Mouse (Mus musculus) midbrain, embryonic 13.5 days (tissue): ENCODE data around the gene Asic4. TPM values are rescaled to one million over a fixed set of nuclear protein-coding genes. Genes with fewer than 3 reads are reported as not detected.

Experiments
- ATAC-seq: fragments of 200-750 bp; cut with Nextera tagmentation; 2 replicates; pipeline ENCODE4 v1.8.0; 2017; ENCODE audit warnings: mild to moderate bottlenecking, moderate TSS enrichment, moderate library complexity
- H3K27ac ChIP-seq: fragments of 300-500 bp; sonication (generic); 2 replicates; pipeline ENCODE4 v1.5.1; 2015; ENCODE audit warnings: inconsistent platforms, mild to moderate bottlenecking, moderate library complexity
- H3K27me3 ChIP-seq: fragments of 300-500 bp; sonication (generic); 2 replicates; pipeline ENCODE4 v1.6.1; 2015; ENCODE audit warnings: mild to moderate bottlenecking, inconsistent platforms
- H3K36me3 ChIP-seq: fragments of 300-500 bp; sonication (generic); 2 replicates; pipeline ENCODE4 v1.6.1; 2015; ENCODE audit warnings: mild to moderate bottlenecking, inconsistent platforms
- H3K4me1 ChIP-seq: fragments of 300-500 bp; sonication (generic); replicated peaks from 2 replicates; pipeline ENCODE4 v1.6.1; 2015; ENCODE audit warnings: inconsistent platforms
- H3K4me2 ChIP-seq: fragments of 300-500 bp; sonication (generic); replicated peaks from 2 replicates; pipeline ENCODE4 v1.6.1; 2015; ENCODE audit warnings: moderate library complexity, mild to moderate bottlenecking, inconsistent platforms
- H3K4me3 ChIP-seq: fragments of 300-500 bp; sonication (generic); replicated peaks from 2 replicates; pipeline ENCODE4 v1.5.1; 2015; ENCODE audit warnings: mild to moderate bottlenecking, inconsistent platforms
- H3K9ac ChIP-seq: fragments of 300-500 bp; sonication (generic); replicated peaks from 2 replicates; pipeline ENCODE4 v1.6.1; 2015; ENCODE audit warnings: mild to moderate bottlenecking, inconsistent platforms
- H3K9me3 ChIP-seq: fragments of 300-500 bp; sonication (generic); 2 replicates; pipeline ENCODE4 v1.6.1; 2016; ENCODE audit warnings: mild to moderate bottlenecking, inconsistent platforms
- WGBS: fragments of 180-500 bp; shearing (Covaris S2); methylation state at CpG from one replicate; pipeline ENCODE4 v1.1.7; 2015; 5-methylcytosine and 5-hydroxymethylcytosine counted together
- polyA plus RNA-seq: library from polyadenylated mRNA; unstranded; fragments of >200 nt; fragmentation: Nextera tagmentation; extraction: Ambion mirVana; gene quantifications from 2 replicates; pipeline ENCODE4 v1.2.1, GENCODE M21; 2015

The Asic4 gene
- polyA plus RNA-seq, 1 experiment from 2014 or later, result 81.6 TPM

GRCm38 (mm10) chr1:75444208-75444607 lies 6.0 kb upstream of the Asic4 start:
- peak overlapping the region; percentile 51 for H3K9ac ChIP-seq
- 0 out of 2 replicates have a peak, but pooled peaks have one; percentile 6 for ATAC-seq
- H3K36me3 ChIP-seq, result peaks cover 8% of the 10 kb centered on the region; the same call in 1 of the 2 replicates
- peak overlapping the region; percentile 73 for H3K4me2 ChIP-seq
- H3K27me3 ChIP-seq, result peaks cover 7% of the 10 kb centered on the region
- peak overlapping the region; percentile 94 for H3K27ac ChIP-seq
- no peaks in the 10 kb centered on the region for H3K9me3 ChIP-seq
- WGBS, result 7% methylated on average over 3 of the region's 3 CpGs
- H3K4me1 ChIP-seq, result peaks cover 91% of the 10 kb centered on the region
- peak overlapping the region; percentile 9 for H3K4me3 ChIP-seq

GRCm38 (mm10) chr1:75445141-75445701 lies 5.0 kb upstream of the Asic4 start:
- Histone ChIP-seq H3K36me3 (peaks cover 8% of the 10 kb centered on the region; the same call in 1 of the 2 replicates), H3K4me1 (peaks cover 94% of the 10 kb centered on the region), H3K27ac (peak overlapping the region; percentile 94), H3K27me3 (peaks cover 16% of the 10 kb centered on the region), H3K9ac (peak overlapping the region; percentile 51), H3K9me3 (no peaks in the 10 kb centered on the region), H3K4me3 (peak overlapping the region; percentile 27), H3K4me2 (peak overlapping the region; percentile 73)
- WGBS, result 8% methylated on average over 9 of the region's 9 CpGs
- ATAC-seq, result peak; percentile 5

GRCm38 (mm10) chr1:75445751-75446611 lies 4.3 kb upstream of the Asic4 start:
- Histone ChIP-seq H3K4me2 (peak overlapping the region; percentile 73), H3K4me3 (peak overlapping the region; percentile 27), H3K36me3 (0 out of 2 replicates have a peak, but pooled peaks cover 2% of the 10 kb centered on the region), H3K27me3 (peaks cover 22% of the 10 kb centered on the region), H3K9ac (peak overlapping the region; percentile 52), H3K27ac (peak overlapping the region; percentile 94), H3K9me3 (no peaks in the 10 kb centered on the region), H3K4me1 (peaks cover 100% of the 10 kb centered on the region)
- WGBS, result under 1% methylated on average over 22 of the region's 22 CpGs
- peak; percentile 19 for ATAC-seq

- H3K9ac ChIP-seq, result peak overlapping the region; percentile 57
- ATAC-seq, result no peak
- peaks cover 99% of the 10 kb centered on the region for H3K4me1 ChIP-seq
- H3K4me3 ChIP-seq, result 0 out of 2 replicates have a peak overlapping the region, but pooled peaks have one; percentile 13
- H3K27ac ChIP-seq, result peak overlapping the region; percentile 94
- H3K27me3 ChIP-seq, result peaks cover 29% of the 10 kb centered on the region
- peak overlapping the region; percentile 73 for H3K4me2 ChIP-seq
- no peaks in the 10 kb centered on the region for H3K36me3 ChIP-seq
- H3K9me3 ChIP-seq, result no peaks in the 10 kb centered on the region
- 2% methylated on average over 20 of the region's 20 CpGs for WGBS
Observed at GRCm38 (mm10) chr1:75446656-75447055, 3.6 kb upstream of the Asic4 start.

- H3K9ac ChIP-seq, result peak overlapping the region; percentile 57
- H3K9me3 ChIP-seq, result no peaks in the 10 kb centered on the region
- peaks cover 96% of the 10 kb centered on the region for H3K4me1 ChIP-seq
- no peaks in the 10 kb centered on the region for H3K36me3 ChIP-seq
- peak overlapping the region; percentile 13 for H3K4me3 ChIP-seq
- peaks cover 37% of the 10 kb centered on the region for H3K27me3 ChIP-seq
- peak overlapping the region; percentile 73 for H3K4me2 ChIP-seq
- no peak; the same call in 1 of the 2 replicates for ATAC-seq
- H3K27ac ChIP-seq, result peak overlapping the region; percentile 94
- WGBS, result 6% methylated on average over 10 of the region's 10 CpGs
Observed at GRCm38 (mm10) chr1:75447265-75448051, 2.8 kb upstream of the Asic4 start.

GRCm38 (mm10) chr1:75448052-75448431 lies 2.2 kb upstream of the Asic4 start:
- Histone ChIP-seq H3K4me2 (peak overlapping the region; percentile 73), H3K27ac (peak overlapping the region; percentile 94), H3K27me3 (peaks cover 43% of the 10 kb centered on the region), H3K4me1 (peaks cover 96% of the 10 kb centered on the region), H3K9me3 (no peaks in the 10 kb centered on the region), H3K9ac (peak overlapping the region; percentile 51), H3K36me3 (no peaks in the 10 kb centered on the region), H3K4me3 (peak overlapping the region; percentile 13)
- ATAC-seq, result no peak
- WGBS, result 2% methylated on average over 7 of the region's 7 CpGs

GRCm38 (mm10) chr1:75448937-75449336 lies 1.3 kb upstream of the Asic4 start:
- Histone ChIP-seq H3K27ac (peak overlapping the region; percentile 94), H3K27me3 (peaks cover 47% of the 10 kb centered on the region), H3K9ac (peak overlapping the region; percentile 48), H3K4me1 (peaks cover 94% of the 10 kb centered on the region), H3K9me3 (no peaks in the 10 kb centered on the region), H3K36me3 (no peaks in the 10 kb centered on the region), H3K4me2 (peak overlapping the region; percentile 73), H3K4me3 (peak overlapping the region; percentile 48)
- 2% methylated on average over 13 of the region's 14 CpGs for WGBS
- no peak for ATAC-seq

- ATAC-seq, result no peak
- 3% methylated on average over 8 of the region's 8 CpGs for WGBS
- Histone ChIP-seq H3K9ac (peak overlapping the region; percentile 48), H3K4me1 (peaks cover 94% of the 10 kb centered on the region), H3K9me3 (no peaks in the 10 kb centered on the region), H3K27me3 (peaks cover 51% of the 10 kb centered on the region), H3K36me3 (no peaks in the 10 kb centered on the region), H3K27ac (peak overlapping the region; percentile 94), H3K4me2 (peak overlapping the region; percentile 73), H3K4me3 (peak overlapping the region; percentile 48)
Observed at GRCm38 (mm10) chr1:75449377-75450135, 680 bp upstream of the Asic4 start.

GRCm38 (mm10) chr1:75451900-75452299 lies 1.7 kb downstream of the Asic4 start:
- Histone ChIP-seq H3K27ac (peak overlapping the region; percentile 94), H3K4me2 (peak overlapping the region; percentile 73), H3K4me1 (peaks cover 93% of the 10 kb centered on the region), H3K9ac (peak overlapping the region; percentile 78), H3K4me3 (peak overlapping the region; percentile 48), H3K36me3 (no peaks in the 10 kb centered on the region), H3K9me3 (no peaks in the 10 kb centered on the region), H3K27me3 (peaks cover 55% of the 10 kb centered on the region)
- no peak for ATAC-seq
- 45% methylated on average over 5 of the region's 5 CpGs for WGBS

- peaks cover 52% of the 10 kb centered on the region for H3K27me3 ChIP-seq
- 77% methylated on average over 3 of the region's 3 CpGs for WGBS
- H3K4me2 ChIP-seq, result peak overlapping the region; percentile 73
- H3K4me3 ChIP-seq, result 0 out of 2 replicates have a peak overlapping the region, but pooled peaks have one; percentile 9
- H3K9ac ChIP-seq, result peak overlapping the region; percentile 37; the same call in 1 of the 2 replicates
- peak overlapping the region; percentile 89 for H3K27ac ChIP-seq
- no peaks in the 10 kb centered on the region for H3K36me3 ChIP-seq
- no peaks in the 10 kb centered on the region for H3K9me3 ChIP-seq
- peaks cover 86% of the 10 kb centered on the region for H3K4me1 ChIP-seq
- no peak for ATAC-seq
Observed at GRCm38 (mm10) chr1:75455433-75455832, 5.2 kb downstream of the Asic4 start.

GRCm38 (mm10) chr1:75455948-75456347 lies 5.7 kb downstream of the Asic4 start:
- ATAC-seq, result peak; percentile 40

More at GRCm38 (mm10) chr1:75455948-75456347, 5.7 kb downstream of the Asic4 start:
- 11% methylated on average over 5 of the region's 5 CpGs for whole genome bisulfite sequencing
- Histone ChIP-seq H3K27me3 (peaks cover 46% of the 10 kb centered on the region), H3K4me3 (peak overlapping the region; percentile 9; the same call in 1 of the 2 replicates), H3K4me2 (peak overlapping the region; percentile 73), H3K9ac (peak overlapping the region; percentile 37; the same call in 1 of the 2 replicates), H3K9me3 (no peaks in the 10 kb centered on the region), H3K4me1 (peaks cover 80% of the 10 kb centered on the region), H3K36me3 (no peaks in the 10 kb centered on the region), H3K27ac (peak overlapping the region; percentile 89)
